Mouse (Mus musculus): ENCODE results near the gene Ccdc32. TPM values are rescaled to one million over a fixed set of nuclear protein-coding genes. Genes with fewer than 3 reads are reported as not detected.

Gene Ccdc32
- 33.3 and 33.8 TPM in 2 replicates for polyA plus RNA-seq (2012; rRNA removed)

GRCm38 (mm10) chr2:119028941-119029551, at the start of gene Ccdc32:
Gene Ccdc32, minus strand, starts transcription at chr2:119029393.

GRCm38 (mm10) chr2:119046649-119047611, 17.7 kb upstream of the Ccdc32 start, which contains the start of gene Knl1:
Gene Knl1, plus strand, starts transcription at chr2:119047119.

GRCm38 (mm10) chr2:119034656-119035396, 5.6 kb upstream of the Ccdc32 start, which contains the start of gene Rpusd2:
Gene Rpusd2, plus strand, starts transcription at chr2:119034790.

Other genes with a start within 250 kb of the Ccdc32 start
- gene Disp2, start 249.7 kb downstream of the Ccdc32 start, polyA plus RNA-seq (2012; rRNA removed), result 98.3 and 98.9 TPM in 2 replicates
- gene Knstrn, start 215.4 kb downstream of the Ccdc32 start, polyA plus RNA-seq (2012; rRNA removed), result 14.1 and 15.7 TPM in 2 replicates
- 51.4 and 54.8 TPM in 2 replicates for gene Ivd, start 167.4 kb downstream of the Ccdc32 start, polyA plus RNA-seq (2012; rRNA removed)
- 15.9 and 19.6 TPM in 2 replicates for gene Bahd1, start 129.0 kb downstream of the Ccdc32 start, polyA plus RNA-seq (2012; rRNA removed)
- gene Chst14, start 102.9 kb downstream of the Ccdc32 start, polyA plus RNA-seq (2012; rRNA removed), result 4.8 and 5.2 TPM in 2 replicates
- 5.4 and 6.2 TPM in 2 replicates for gene Rpusd2, start 5.4 kb upstream of the Ccdc32 start, polyA plus RNA-seq (2012; rRNA removed)
- 1.1 and 1.3 TPM in 2 replicates for gene Knl1, start 17.7 kb upstream of the Ccdc32 start, polyA plus RNA-seq (2012; rRNA removed)
- 6.3 and 6.6 TPM in 2 replicates for gene Rad51, start 83.4 kb upstream of the Ccdc32 start, polyA plus RNA-seq (2012; rRNA removed)
- 42.3 and 43.7 TPM in 2 replicates for gene Rmdn3, start 127.6 kb upstream of the Ccdc32 start, polyA plus RNA-seq (2012; rRNA removed)
- gene Gchfr, start 138.4 kb upstream of the Ccdc32 start, polyA plus RNA-seq (2012; rRNA removed), result 4.1 and 4.4 TPM in 2 replicates
- 0.04 and 0.06 TPM in 2 replicates for gene Gm14137, start 145.1 kb upstream of the Ccdc32 start, polyA plus RNA-seq (2012; rRNA removed)
- gene Zfyve19, start 179.2 kb upstream of the Ccdc32 start, polyA plus RNA-seq (2012; rRNA removed), result 71.4 and 73.4 TPM in 2 replicates
- 38.2 and 43.2 TPM in 2 replicates for gene Dnajc17, start 179.4 kb upstream of the Ccdc32 start, polyA plus RNA-seq (2012; rRNA removed)
- gene Ppp1r14d, start 200.5 kb upstream of the Ccdc32 start, polyA plus RNA-seq (2012; rRNA removed), result not detected in 2 replicates
- gene Spint1, start 208.0 kb upstream of the Ccdc32 start, polyA plus RNA-seq (2012; rRNA removed), result 1.2 and 3.3 TPM in 2 replicates
- gene Rhov, start 241.9 kb upstream of the Ccdc32 start, polyA plus RNA-seq (2012; rRNA removed), result 15.5 and 18.5 TPM in 2 replicates

Measured in central nervous system, embryonic 18 days (tissue).